Mouse (Mus musculus) kidney, adult 2 months (tissue): Measurements from ENCODE around the gene Nit2. TPM values are rescaled to one million over a fixed set of nuclear protein-coding genes. Genes with fewer than 3 reads are reported as not detected.

Experiments used
- DNase-seq: peaks from one replicate; pipeline ENCODE4 v3.0.0; 2021
- H3K27ac ChIP-seq: fragments of 200-500 bp; 2 replicates; pipeline ENCODE4 v1.5.1; 2012; ENCODE audit warnings: low read depth, low read length, control low read depth, inconsistent platforms; ENCODE audit not compliant: insufficient read depth
- H3K27me3 ChIP-seq: fragments of 200-500 bp; replicated peaks from 2 replicates; pipeline ENCODE4 v1.6.1; 2012; ENCODE audit warnings: mild to moderate bottlenecking, moderate library complexity, low read length, inconsistent platforms; ENCODE audit not compliant: control insufficient read depth, insufficient read depth
- H3K36me3 ChIP-seq: fragments of 200-500 bp; 2 replicates; pipeline ENCODE4 v1.6.1; 2012; ENCODE audit warnings: mild to moderate bottlenecking, moderate library complexity, low read length, inconsistent platforms; ENCODE audit not compliant: control insufficient read depth, insufficient read depth
- H3K4me1 ChIP-seq: fragments of 200-500 bp; 2 replicates; pipeline ENCODE4 v1.6.1; 2011; ENCODE audit warnings: low read length; ENCODE audit not compliant: control insufficient read depth, insufficient read depth
- H3K4me3 ChIP-seq: fragments of 200-500 bp; 2 replicates; pipeline ENCODE4 v1.5.1; 2011; ENCODE audit warnings: mild to moderate bottlenecking, low read depth, low read length, control low read depth; ENCODE audit not compliant: insufficient read depth
- CTCF ChIP-seq: fragments of 200-500 bp; conservative IDR thresholded peaks from 2 replicates; pipeline ENCODE4 v1.5.1; 2011; ENCODE audit warnings: low read depth, mild to moderate bottlenecking, control low read depth, low read length, moderate library complexity, mixed read lengths; ENCODE audit not compliant: insufficient read depth, insufficient read length
- POLR2A ChIP-seq: fragments of 200-500 bp; IDR thresholded peaks from one replicate; pipeline ENCODE4 v1.6.1; 2011; ENCODE audit warnings: low read depth, low read length, control low read depth
- WGBS: fragments of 180-500 bp; shearing (Covaris S2); methylation state at CpG from one replicate; pipeline ENCODE4 v1.1.7; 2018; 5-methylcytosine and 5-hydroxymethylcytosine counted together
- polyA plus RNA-seq: library from polyadenylated mRNA; depleted of rRNA; stranded (reverse); fragments of >200 nt; gene quantifications from 2 replicates; pipeline ENCODE4 v1.2.3, GENCODE M21; 2012

Nit2 gene
- polyA plus RNA-seq, 1 experiment, result 83.7 TPM

DNA sequence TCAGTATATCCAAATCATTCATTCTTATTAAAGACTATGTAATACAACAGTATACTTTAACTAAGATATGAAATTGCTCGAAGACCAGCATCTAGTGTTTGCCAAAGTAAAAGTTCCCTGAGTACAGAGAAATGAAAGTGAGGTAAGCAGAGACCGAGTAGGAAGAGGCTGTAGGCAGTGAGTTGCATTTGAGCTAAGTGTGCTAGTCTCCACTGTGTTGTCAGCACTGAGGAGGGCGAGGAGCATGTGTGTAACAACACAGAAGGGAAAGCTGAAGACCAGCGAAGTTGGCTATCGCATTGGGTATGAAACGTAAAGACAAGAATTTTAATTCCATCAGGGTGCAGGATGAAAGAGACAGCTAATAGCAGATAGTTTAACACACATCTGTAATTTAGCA is 33.5 kb downstream of the Nit2 start:
- Histone ChIP-seq H3K27ac (no peak overlapping the region), H3K27me3 (no peaks in the 10 kb centered on the region), H3K36me3 (peaks cover 2% of the 10 kb centered on the region), H3K4me3 (no peak overlapping the region), H3K4me1 (peaks cover 4% of the 10 kb centered on the region; the same call in 1 of the 2 replicates)
- DNase-seq, result no peak
- WGBS, result 93% methylated on average over 6 of the region's 6 CpGs
- TF ChIP-seq CTCF (no peak), POLR2A (no peak)

DNA sequence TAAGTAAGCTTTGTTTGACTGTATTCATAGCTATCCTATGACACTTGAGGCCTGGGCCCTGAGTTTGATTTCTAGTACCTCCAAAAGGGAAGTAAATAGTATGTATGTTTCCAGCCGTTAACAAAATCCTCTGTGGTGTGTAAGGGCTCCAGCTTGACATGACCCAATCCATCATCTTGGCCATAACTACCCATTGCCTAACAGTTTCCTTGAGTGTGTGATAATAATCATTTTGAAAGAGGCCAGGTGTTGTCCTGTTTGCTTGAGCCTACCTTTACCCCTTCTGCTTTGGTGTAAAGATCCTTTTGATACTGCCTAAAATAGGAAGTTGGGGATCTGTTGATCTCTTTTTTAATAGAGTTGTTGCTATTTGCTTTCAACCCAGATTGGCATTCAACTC is 34.8 kb downstream of the Nit2 start:
- Histone ChIP-seq H3K4me3 (no peak overlapping the region), H3K4me1 (peaks cover 4% of the 10 kb centered on the region; the same call in 1 of the 2 replicates), H3K36me3 (peaks cover 2% of the 10 kb centered on the region), H3K27ac (no peak overlapping the region), H3K27me3 (no peaks in the 10 kb centered on the region)
- DNase-seq, result no peak
- WGBS, result 45% methylated on average over 1 of the region's 1 CpGs
- TF ChIP-seq POLR2A, result no peak
- TF ChIP-seq CTCF, result no peak

DNA sequence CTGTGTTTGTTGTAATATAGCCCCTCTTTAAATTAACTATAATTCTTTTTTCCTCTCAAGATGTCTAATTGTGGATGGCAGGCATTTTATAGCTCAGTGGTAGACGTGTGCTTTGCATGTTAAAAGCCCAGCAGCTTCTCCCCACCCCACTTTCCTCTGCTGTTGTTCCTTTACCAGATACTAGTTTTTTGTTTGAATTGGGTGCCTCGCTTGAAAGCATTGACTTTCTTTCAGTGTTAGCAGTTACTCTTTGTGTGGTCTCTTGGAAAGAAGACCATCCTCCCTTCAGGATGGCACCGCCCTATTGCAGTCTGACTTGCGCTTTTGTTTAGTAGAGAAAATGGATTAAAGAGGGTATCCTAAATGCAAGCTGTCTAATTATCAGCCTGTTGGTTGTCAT is 35.6 kb downstream of the Nit2 start:
- Histone ChIP-seq H3K27me3 (no peaks in the 10 kb centered on the region), H3K27ac (no peak overlapping the region), H3K4me3 (no peak overlapping the region), H3K4me1 (peaks cover 4% of the 10 kb centered on the region; the same call in 1 of the 2 replicates), H3K36me3 (no peaks in the 10 kb centered on the region; the same call in none of the 2 replicates)
- WGBS, result 81% methylated on average over 4 of the region's 4 CpGs
- no peak for TF ChIP-seq CTCF
- no peak for TF ChIP-seq POLR2A
- no peak for DNase-seq

GRCm38 (mm10) chr16:57130752-57131400 is 36.3 kb downstream of the Nit2 start:
- TF ChIP-seq CTCF, result no peak
- no peak for TF ChIP-seq POLR2A
- H3K4me1 ChIP-seq, result peaks cover 4% of the 10 kb centered on the region; the same call in 1 of the 2 replicates
- H3K4me3 ChIP-seq, result no peak overlapping the region
- H3K36me3 ChIP-seq, result no peaks in the 10 kb centered on the region; the same call in none of the 2 replicates
- DNase-seq, result no peak
- WGBS, result 43% methylated on average over 3 of the region's 3 CpGs
- H3K27ac ChIP-seq, result 0 out of 2 replicates have a peak overlapping the region, but pooled peaks have one; percentile 16
- H3K27me3 ChIP-seq, result no peaks in the 10 kb centered on the region

GRCm38 (mm10) chr16:57127825-57128224 is 39.3 kb downstream of the Nit2 start:
- no peaks in the 10 kb centered on the region for H3K36me3 ChIP-seq
- no peak overlapping the region for H3K27ac ChIP-seq
- H3K4me3 ChIP-seq, result no peak overlapping the region
- H3K27me3 ChIP-seq, result no peaks in the 10 kb centered on the region
- DNase-seq, result no peak
- peaks cover 14% of the 10 kb centered on the region for H3K4me1 ChIP-seq
- 45% methylated on average over 2 of the region's 2 CpGs for WGBS
- TF ChIP-seq CTCF (no peak), POLR2A (no peak)

- H3K4me1 ChIP-seq, result peaks cover 16% of the 10 kb centered on the region
- TF ChIP-seq POLR2A (no peak), CTCF (no peak)
- 47% methylated on average over 4 of the region's 4 CpGs for WGBS
- H3K4me3 ChIP-seq, result no peak overlapping the region
- no peaks in the 10 kb centered on the region for H3K36me3 ChIP-seq
- DNase-seq, result no peak
- no peak overlapping the region for H3K27ac ChIP-seq
- no peaks in the 10 kb centered on the region for H3K27me3 ChIP-seq
These were observed 40.9 kb downstream of the Nit2 start for GRCm38 (mm10) chr16:57126268-57126667.

DNA sequence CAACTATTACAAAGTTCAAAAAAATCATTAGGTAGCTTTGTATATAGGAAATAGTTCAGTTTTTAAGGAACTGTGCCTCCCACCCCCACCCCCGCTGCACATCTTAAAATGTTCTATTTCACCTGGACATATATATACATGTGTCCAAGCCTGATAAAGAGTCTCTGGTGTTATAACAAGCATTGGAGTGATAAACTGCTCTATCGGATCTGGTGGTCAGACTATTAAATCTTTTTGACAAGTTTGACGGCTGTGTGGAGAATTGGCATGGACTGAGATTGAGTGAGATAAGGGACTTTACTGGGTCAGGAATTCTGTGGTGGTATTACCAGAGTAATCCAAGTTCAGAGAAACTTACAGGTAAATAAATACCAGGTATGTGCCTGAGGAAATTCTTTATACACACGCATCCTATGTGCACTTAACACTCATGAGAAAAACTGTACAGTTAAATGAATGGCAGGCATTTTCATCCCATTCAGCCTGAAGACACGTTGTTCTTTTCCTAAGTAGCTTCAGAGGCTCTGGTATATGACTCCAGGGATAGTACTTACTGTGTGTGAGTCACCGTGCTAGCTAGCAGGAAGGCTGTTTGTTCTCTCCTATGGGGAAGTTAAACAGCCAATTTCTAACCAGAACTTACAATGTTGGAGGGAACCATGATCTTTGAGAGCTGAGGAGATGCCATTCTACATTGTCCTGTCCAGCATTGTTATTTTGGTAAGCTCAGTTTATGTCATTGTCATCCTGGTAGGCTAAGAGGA is 44.3 kb downstream of the Nit2 start:
- TF ChIP-seq POLR2A (no peak), CTCF (no peak)
- Histone ChIP-seq H3K27ac (no peak overlapping the region), H3K27me3 (no peaks in the 10 kb centered on the region), H3K4me1 (peaks cover 11% of the 10 kb centered on the region), H3K36me3 (no peaks in the 10 kb centered on the region), H3K4me3 (peak overlapping the region; percentile 75; the same call in 1 of the 2 replicates)
- DNase-seq, result no peak
- WGBS, result 14% methylated on average over 6 of the region's 6 CpGs
